Mouse (Mus musculus): ENCODE measurements around the gene Sgms2.

DNA sequence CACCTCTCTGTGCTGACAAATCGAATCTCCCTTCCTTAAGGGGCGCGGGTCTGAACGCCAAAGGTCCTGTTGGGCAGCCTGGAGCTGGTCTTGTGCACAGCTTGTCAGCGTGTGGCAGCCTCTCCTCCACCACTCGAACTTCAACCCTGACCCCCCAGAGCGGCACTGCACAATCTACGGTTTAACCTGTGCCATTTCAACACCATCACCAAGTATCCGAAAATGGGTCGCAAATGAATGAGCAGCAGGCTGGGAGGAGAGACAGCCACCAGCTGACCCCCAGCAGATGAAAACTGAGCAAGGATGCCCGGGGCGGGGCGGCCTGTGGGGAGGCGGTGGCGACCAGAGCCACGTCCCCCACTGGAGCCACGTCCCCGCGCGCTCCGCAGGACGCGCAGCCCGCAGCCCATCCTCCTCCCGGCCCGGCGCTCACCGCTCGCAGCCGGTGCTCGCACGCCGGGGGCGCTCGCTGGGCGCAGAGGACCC is 1.5 kb downstream of the Sgms2 start:
- no peak for TF ChIP-seq CTCF (IDR thresholded peaks at IDR 0.05; ENCODE audit: extremely low read depth, insufficient read length, insufficient replicate concordance, low read depth, low read length)
- TF ChIP-seq POLR2A (IDR thresholded peaks at IDR 0.05; ENCODE audit: low read depth, low read length): peak; percentile 42; the same call in 1 of the 2 replicates
